Mouse (Mus musculus): ENCODE measurements around the gene Gm10638. TPM values are rescaled to one million over a fixed set of nuclear protein-coding genes. Genes with fewer than 3 reads are reported as not detected.
A peak's percentile ranks its signal among the peaks of the same experiment; 100 is the strongest.

The Gm10638 gene
- polyA plus RNA-seq, 1 experiment: 6.3 TPM

DNA sequence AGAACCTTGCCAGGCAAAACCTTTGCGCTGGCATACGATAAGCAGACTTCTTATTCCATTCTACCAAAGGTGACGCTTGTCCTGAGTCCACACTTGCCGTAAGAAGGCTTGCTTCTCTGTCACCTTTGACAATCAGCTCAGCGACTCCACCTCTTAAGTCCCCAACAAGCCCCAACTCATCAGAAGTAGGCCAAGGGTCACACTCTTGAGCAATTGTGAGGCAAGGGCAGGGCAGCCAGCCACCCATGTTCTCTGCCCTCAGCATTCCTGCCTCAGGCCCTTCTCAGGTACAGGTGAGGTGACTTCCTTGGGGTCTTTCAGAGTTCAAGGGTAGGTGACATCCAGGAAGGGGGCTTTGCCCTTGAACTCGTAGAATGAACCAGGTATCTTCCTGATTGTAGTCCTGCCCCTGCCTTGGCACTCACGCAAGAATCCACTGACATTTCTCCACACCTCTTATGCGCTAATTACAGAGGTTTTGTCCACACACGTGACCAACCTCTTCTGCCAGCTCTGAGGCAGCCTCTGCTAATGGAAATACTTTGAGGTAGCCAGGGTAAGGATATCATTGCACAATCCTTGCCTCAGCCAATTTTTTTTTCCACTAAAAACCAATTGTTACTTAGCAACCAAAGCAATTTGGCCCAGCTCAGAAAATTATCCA lies 21.2 kb downstream of the Gm10638 start:
- no peaks in the 10 kb centered on the region for H3K36me3 ChIP-seq (ENCODE audit: control insufficient read depth, insufficient read depth, low read length)
- H3K4me3 ChIP-seq (ENCODE audit: low read depth, low read length): no peak overlapping the region
- H3K27me3 ChIP-seq (ENCODE audit: control insufficient read depth, insufficient read depth, low read length): no peaks in the 10 kb centered on the region
- WGBS: 38% methylated on average over 9 of the region's 9 CpGs
- peak overlapping the region; percentile 92 for H3K27ac ChIP-seq (ENCODE audit: insufficient read depth, low read depth, low read length)
- H3K4me1 ChIP-seq (ENCODE audit: control insufficient read depth, insufficient read depth, insufficient read length, low read length): peaks cover 39% of the 10 kb centered on the region
- no peak for TF ChIP-seq POLR2A (IDR thresholded peaks at IDR 0.05; ENCODE audit: low read depth, low read length)
- TF ChIP-seq CTCF (IDR thresholded peaks at IDR 0.05; ENCODE audit: extremely low read depth, insufficient read length, insufficient replicate concordance, low read depth, low read length): no peak

GRCm38 (mm10) chr8:86768499-86768898 lies 23.0 kb downstream of the Gm10638 start:
- no peaks in the 10 kb centered on the region for H3K36me3 ChIP-seq (ENCODE audit: control insufficient read depth, insufficient read depth, low read length)
- no peaks in the 10 kb centered on the region for H3K27me3 ChIP-seq (ENCODE audit: control insufficient read depth, insufficient read depth, low read length)
- H3K4me1 ChIP-seq (ENCODE audit: control insufficient read depth, insufficient read depth, insufficient read length, low read length): peaks cover 39% of the 10 kb centered on the region
- 29% methylated on average over 5 of the region's 5 CpGs for WGBS
- no peak overlapping the region for H3K4me3 ChIP-seq (ENCODE audit: low read depth, low read length)
- no peak for TF ChIP-seq POLR2A (IDR thresholded peaks at IDR 0.05; ENCODE audit: low read depth, low read length)
- H3K27ac ChIP-seq (ENCODE audit: insufficient read depth, low read depth, low read length): peak overlapping the region; percentile 91

- Histone ChIP-seq H3K27me3 (ENCODE audit: control insufficient read depth, insufficient read depth, low read length) (no peaks in the 10 kb centered on the region), H3K4me1 (ENCODE audit: control insufficient read depth, insufficient read depth, insufficient read length, low read length) (peaks cover 35% of the 10 kb centered on the region), H3K27ac (ENCODE audit: insufficient read depth, low read depth, low read length) (peak overlapping the region; percentile 51), H3K4me3 (ENCODE audit: low read depth, low read length) (no peak overlapping the region), H3K36me3 (ENCODE audit: control insufficient read depth, insufficient read depth, low read length) (no peaks in the 10 kb centered on the region)
- TF ChIP-seq CTCF (IDR thresholded peaks at IDR 0.05; ENCODE audit: extremely low read depth, insufficient read length, insufficient replicate concordance, low read depth, low read length) (no peak), POLR2A (IDR thresholded peaks at IDR 0.05; ENCODE audit: low read depth, low read length) (no peak)
- WGBS: 37% methylated on average over 1 of the region's 1 CpGs
Measured at GRCm38 (mm10) chr8:86769945-86770715, 24.6 kb downstream of the Gm10638 start.

DNA sequence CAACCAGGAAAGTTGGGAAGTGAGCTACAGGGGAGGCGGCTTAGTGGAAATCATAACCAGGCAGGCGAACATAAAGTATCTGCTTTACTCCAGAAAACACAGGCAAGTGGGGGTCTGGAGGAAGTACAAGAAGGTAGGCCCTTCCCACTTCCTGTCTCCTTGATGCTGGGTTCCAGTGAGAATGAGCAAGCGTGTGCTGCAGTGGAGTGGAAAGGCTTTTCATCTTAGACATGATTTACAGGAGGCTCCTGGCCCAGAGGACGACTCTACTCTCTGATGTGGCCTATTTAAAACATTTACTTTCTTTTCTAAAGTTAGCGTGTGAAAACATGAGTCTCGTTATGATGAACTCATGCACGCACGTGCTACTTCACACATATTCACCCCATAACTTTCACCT lies 33.7 kb downstream of the Gm10638 start:
- no peak for TF ChIP-seq CTCF (IDR thresholded peaks at IDR 0.05; ENCODE audit: extremely low read depth, insufficient read length, insufficient replicate concordance, low read depth, low read length)
- no peak for TF ChIP-seq POLR2A (IDR thresholded peaks at IDR 0.05; ENCODE audit: low read depth, low read length)
- H3K27me3 ChIP-seq (ENCODE audit: control insufficient read depth, insufficient read depth, low read length): no peaks in the 10 kb centered on the region
- 83% methylated on average over 8 of the region's 8 CpGs for WGBS
- H3K36me3 ChIP-seq (ENCODE audit: control insufficient read depth, insufficient read depth, low read length): no peaks in the 10 kb centered on the region
- H3K4me3 ChIP-seq (ENCODE audit: low read depth, low read length): no peak overlapping the region
- H3K27ac ChIP-seq (ENCODE audit: insufficient read depth, low read depth, low read length): no peak overlapping the region
- no peaks in the 10 kb centered on the region; the same call in 1 of the 2 replicates for H3K4me1 ChIP-seq (ENCODE audit: control insufficient read depth, insufficient read depth, insufficient read length, low read length)

DNA sequence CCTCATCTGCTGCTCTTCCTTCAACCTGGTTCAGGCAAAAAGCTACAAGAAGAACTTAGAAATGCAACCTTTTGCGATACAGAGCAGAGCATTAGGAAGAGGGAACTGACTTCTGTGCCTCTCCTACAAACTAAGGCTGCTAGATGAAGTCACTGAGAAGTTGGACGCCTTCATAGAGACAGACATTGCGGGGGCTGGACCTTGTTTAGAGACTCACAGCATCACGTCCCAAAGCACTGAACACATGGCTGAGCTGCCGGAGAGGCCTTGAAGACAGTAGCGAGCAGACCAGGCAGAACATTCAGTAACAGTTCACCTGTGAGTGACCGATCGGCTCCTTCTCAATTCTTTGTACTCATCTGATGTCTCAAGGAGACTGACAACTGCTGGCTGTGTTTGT lies 35.6 kb downstream of the Gm10638 start:
- H3K27me3 ChIP-seq (ENCODE audit: control insufficient read depth, insufficient read depth, low read length): no peaks in the 10 kb centered on the region
- no peak for TF ChIP-seq CTCF (IDR thresholded peaks at IDR 0.05; ENCODE audit: extremely low read depth, insufficient read length, insufficient replicate concordance, low read depth, low read length)
- TF ChIP-seq POLR2A (IDR thresholded peaks at IDR 0.05; ENCODE audit: low read depth, low read length): no peak
- H3K36me3 ChIP-seq (ENCODE audit: control insufficient read depth, insufficient read depth, low read length): no peaks in the 10 kb centered on the region
- no peaks in the 10 kb centered on the region; the same call in 1 of the 2 replicates for H3K4me1 ChIP-seq (ENCODE audit: control insufficient read depth, insufficient read depth, insufficient read length, low read length)
- 95% methylated on average over 8 of the region's 8 CpGs for WGBS
- H3K4me3 ChIP-seq (ENCODE audit: low read depth, low read length): no peak overlapping the region
- no peak overlapping the region for H3K27ac ChIP-seq (ENCODE audit: insufficient read depth, low read depth, low read length)

- Histone ChIP-seq H3K27me3 (ENCODE audit: control insufficient read depth, insufficient read depth, low read length) (no peaks in the 10 kb centered on the region), H3K27ac (ENCODE audit: insufficient read depth, low read depth, low read length) (no peak overlapping the region)
- WGBS: 76% methylated on average over 5 of the region's 5 CpGs
Measured at GRCm38 (mm10) chr8:86786498-86786897, 41.0 kb downstream of the Gm10638 start.

GRCm38 (mm10) chr8:86787891-86788420 lies 42.5 kb downstream of the Gm10638 start:
- H3K27ac ChIP-seq (ENCODE audit: insufficient read depth, low read depth, low read length): peak overlapping the region; percentile 72
- no peak for TF ChIP-seq CTCF (IDR thresholded peaks at IDR 0.05; ENCODE audit: extremely low read depth, insufficient read length, insufficient replicate concordance, low read depth, low read length)
- TF ChIP-seq POLR2A (IDR thresholded peaks at IDR 0.05; ENCODE audit: low read depth, low read length): no peak
- no peaks in the 10 kb centered on the region for H3K36me3 ChIP-seq (ENCODE audit: control insufficient read depth, insufficient read depth, low read length)

More at GRCm38 (mm10) chr8:86786498-86786897, 41.0 kb downstream of the Gm10638 start:
- TF ChIP-seq CTCF (IDR thresholded peaks at IDR 0.05; ENCODE audit: extremely low read depth, insufficient read length, insufficient replicate concordance, low read depth, low read length): no peak
- TF ChIP-seq POLR2A (IDR thresholded peaks at IDR 0.05; ENCODE audit: low read depth, low read length): no peak
- H3K4me3 ChIP-seq (ENCODE audit: low read depth, low read length): no peak overlapping the region
- H3K4me1 ChIP-seq (ENCODE audit: control insufficient read depth, insufficient read depth, insufficient read length, low read length): peaks cover 28% of the 10 kb centered on the region
- H3K36me3 ChIP-seq (ENCODE audit: control insufficient read depth, insufficient read depth, low read length): no peaks in the 10 kb centered on the region

More at GRCm38 (mm10) chr8:86787891-86788420, 42.5 kb downstream of the Gm10638 start:
- Histone ChIP-seq H3K4me3 (ENCODE audit: low read depth, low read length) (no peak overlapping the region), H3K4me1 (ENCODE audit: control insufficient read depth, insufficient read depth, insufficient read length, low read length) (peaks cover 31% of the 10 kb centered on the region), H3K27me3 (ENCODE audit: control insufficient read depth, insufficient read depth, low read length) (no peaks in the 10 kb centered on the region)
- WGBS: 81% methylated on average over 12 of the region's 12 CpGs
